Mouse (Mus musculus): ENCODE results near the gene Lrrc25. TPM values are rescaled to one million over a fixed set of nuclear protein-coding genes. Genes with fewer than 3 reads are reported as not detected.

Lrrc25 gene
- polyA plus RNA-seq (2012; fragmentation: generic; extraction: Trizol), result not detected

- H3K27me3 ChIP-seq (ENCODE audit: control insufficient read depth, insufficient read depth, insufficient read length), result no peaks in the 10 kb centered on the region
- H3K79me2 ChIP-seq (ENCODE audit: control insufficient read depth, insufficient read depth), result no peaks in the 10 kb centered on the region
- no peak within 1 kb of the TSS for H3ac ChIP-seq (ENCODE audit: control insufficient read depth, insufficient read length)
- no peak for TF ChIP-seq MYOD1 (IDR thresholded peaks at IDR 0.05; ENCODE audit: control insufficient read depth in 1 of 3, insufficient read length in 2 of 3, low read depth in 2 of 3)
- TF ChIP-seq SRF (IDR thresholded peaks at IDR 0.05; ENCODE audit: control insufficient read depth, insufficient read length, low read depth), result no peak
- no peak for TF ChIP-seq TCF3 (IDR thresholded peaks at IDR 0.05; ENCODE audit: insufficient read length, low read depth)
- TF ChIP-seq E2F4 (IDR thresholded peaks at IDR 0.05; ENCODE audit: insufficient read depth), result no peak
- no peak for TF ChIP-seq POLR2A (IDR thresholded peaks at IDR 0.05; ENCODE audit: insufficient read length, low read depth)
- TF ChIP-seq CEBPB (IDR thresholded peaks at IDR 0.05; ENCODE audit: insufficient read depth, poor library complexity, severe bottlenecking), result no peak
- TF ChIP-seq USF1 (IDR thresholded peaks at IDR 0.05; ENCODE audit: low read depth), result no peak
- no peak for TF ChIP-seq POLR2AphosphoS2 (IDR thresholded peaks at IDR 0.05; ENCODE audit: insufficient read length, low read depth)
- TF ChIP-seq REST (IDR thresholded peaks at IDR 0.05; ENCODE audit: insufficient read depth, insufficient read length), result no peak
- TF ChIP-seq MYOG (IDR thresholded peaks at IDR 0.05; ENCODE audit: control insufficient read depth in 1 of 3, insufficient read depth in 1 of 3, insufficient read length in 2 of 3, low read depth in 2 of 3), result no peak
- no peak within 1 kb of the TSS for H3K4me2 ChIP-seq (ENCODE audit: low read depth)
- no peak within 1 kb of the TSS for H3K4me3 ChIP-seq
- no peaks in the 10 kb centered on the region for H3K36me3 ChIP-seq (ENCODE audit: control insufficient read depth, insufficient read depth)
Observed at GRCm38 (mm10) chr8:70615894-70616293, at the start of gene Lrrc25. Gene Lrrc25 (plus strand): TSS chr8:70616155.

GRCm38 (mm10) chr8:70570360-70570759 lies 45.6 kb upstream of the Lrrc25 start:
- H3K79me2 ChIP-seq (ENCODE audit: control insufficient read depth, insufficient read depth), result peaks cover 7% of the 10 kb centered on the region
- H3K27me3 ChIP-seq (ENCODE audit: control insufficient read depth, insufficient read depth, insufficient read length), result no peaks in the 10 kb centered on the region
- no peak overlapping the region for H3K4me3 ChIP-seq
- no peak overlapping the region for H3K4me2 ChIP-seq (ENCODE audit: low read depth)
- TF ChIP-seq TCF3 (IDR thresholded peaks at IDR 0.05; ENCODE audit: insufficient read length, low read depth) (peak; percentile 22), REST (IDR thresholded peaks at IDR 0.05; ENCODE audit: insufficient read depth, insufficient read length) (no peak), USF1 (IDR thresholded peaks at IDR 0.05; ENCODE audit: low read depth) (no peak), TCF12 (IDR thresholded peaks at IDR 0.05; ENCODE audit: insufficient read depth, poor library complexity, severe bottlenecking) (no peak), POLR2AphosphoS2 (IDR thresholded peaks at IDR 0.05; ENCODE audit: insufficient read length, low read depth) (no peak), MAX (IDR thresholded peaks at IDR 0.05; ENCODE audit: low read depth) (no peak), MYOG (IDR thresholded peaks at IDR 0.05; ENCODE audit: control insufficient read depth in 1 of 3, insufficient read depth in 1 of 3, insufficient read length in 2 of 3, low read depth in 2 of 3) (peak in 2 of 3 experiments; percentile 32 to 35), MYOD1 (IDR thresholded peaks at IDR 0.05; ENCODE audit: control insufficient read depth in 1 of 3, insufficient read length in 2 of 3, low read depth in 2 of 3) (peak in 2 of 3 experiments; percentile 26 to 59), E2F4 (IDR thresholded peaks at IDR 0.05; ENCODE audit: insufficient read depth) (no peak), CEBPB (IDR thresholded peaks at IDR 0.05; ENCODE audit: insufficient read depth, poor library complexity, severe bottlenecking) (no peak), POLR2A (IDR thresholded peaks at IDR 0.05; ENCODE audit: insufficient read length, low read depth) (no peak), SRF (IDR thresholded peaks at IDR 0.05; ENCODE audit: control insufficient read depth, insufficient read length, low read depth) (no peak)
- no peak overlapping the region for H3ac ChIP-seq (ENCODE audit: control insufficient read depth, insufficient read length)
- peaks cover 6% of the 10 kb centered on the region for H3K36me3 ChIP-seq (ENCODE audit: control insufficient read depth, insufficient read depth)

- Histone ChIP-seq H3K36me3 (ENCODE audit: control insufficient read depth, insufficient read depth) (peaks cover 6% of the 10 kb centered on the region), H3K79me2 (ENCODE audit: control insufficient read depth, insufficient read depth) (peaks cover 7% of the 10 kb centered on the region), H3K4me2 (ENCODE audit: low read depth) (no peak overlapping the region), H3ac (ENCODE audit: control insufficient read depth, insufficient read length) (no peak overlapping the region), H3K27me3 (ENCODE audit: control insufficient read depth, insufficient read depth, insufficient read length) (no peaks in the 10 kb centered on the region), H3K4me3 (no peak overlapping the region)
- TF ChIP-seq MYOD1 (IDR thresholded peaks at IDR 0.05; ENCODE audit: control insufficient read depth in 1 of 3, insufficient read length in 2 of 3, low read depth in 2 of 3) (peak in 1 of 3 experiments; percentile 75), SRF (IDR thresholded peaks at IDR 0.05; ENCODE audit: control insufficient read depth, insufficient read length, low read depth) (peak; percentile 24), MYOG (IDR thresholded peaks at IDR 0.05; ENCODE audit: control insufficient read depth in 1 of 3, insufficient read depth in 1 of 3, insufficient read length in 2 of 3, low read depth in 2 of 3) (peak in 2 of 3 experiments; percentile 24 to 58), CEBPB (IDR thresholded peaks at IDR 0.05; ENCODE audit: insufficient read depth, poor library complexity, severe bottlenecking) (no peak)
Observed at GRCm38 (mm10) chr8:70570990-70571389, 45.0 kb upstream of the Lrrc25 start.

- Histone ChIP-seq H3K27me3 (ENCODE audit: control insufficient read depth, insufficient read depth, insufficient read length) (no peaks in the 10 kb centered on the region), H3K79me2 (ENCODE audit: control insufficient read depth, insufficient read depth) (peaks cover 4% of the 10 kb centered on the region), H3K4me3 (no peak overlapping the region), H3ac (ENCODE audit: control insufficient read depth, insufficient read length) (no peak overlapping the region), H3K36me3 (ENCODE audit: control insufficient read depth, insufficient read depth) (peaks cover 6% of the 10 kb centered on the region), H3K4me2 (ENCODE audit: low read depth) (no peak overlapping the region)
- TF ChIP-seq MAX (IDR thresholded peaks at IDR 0.05; ENCODE audit: low read depth), result no peak
- TF ChIP-seq POLR2A (IDR thresholded peaks at IDR 0.05; ENCODE audit: insufficient read length, low read depth), result no peak
- no peak for TF ChIP-seq TCF12 (IDR thresholded peaks at IDR 0.05; ENCODE audit: insufficient read depth, poor library complexity, severe bottlenecking)
- TF ChIP-seq E2F4 (IDR thresholded peaks at IDR 0.05; ENCODE audit: insufficient read depth), result no peak
- TF ChIP-seq USF1 (IDR thresholded peaks at IDR 0.05; ENCODE audit: low read depth), result no peak
- TF ChIP-seq TCF3 (IDR thresholded peaks at IDR 0.05; ENCODE audit: insufficient read length, low read depth), result no peak
- TF ChIP-seq REST (IDR thresholded peaks at IDR 0.05; ENCODE audit: insufficient read depth, insufficient read length), result no peak
- no peak for TF ChIP-seq MYOD1 (IDR thresholded peaks at IDR 0.05; ENCODE audit: control insufficient read depth in 1 of 3, insufficient read length in 2 of 3, low read depth in 2 of 3)
- TF ChIP-seq MYOG (IDR thresholded peaks at IDR 0.05; ENCODE audit: control insufficient read depth in 1 of 3, insufficient read depth in 1 of 3, insufficient read length in 2 of 3, low read depth in 2 of 3), result no peak
- TF ChIP-seq CEBPB (IDR thresholded peaks at IDR 0.05; ENCODE audit: insufficient read depth, poor library complexity, severe bottlenecking), result no peak
- no peak for TF ChIP-seq POLR2AphosphoS2 (IDR thresholded peaks at IDR 0.05; ENCODE audit: insufficient read length, low read depth)
- TF ChIP-seq SRF (IDR thresholded peaks at IDR 0.05; ENCODE audit: control insufficient read depth, insufficient read length, low read depth), result no peak
Observed at GRCm38 (mm10) chr8:70574302-70574701, 41.7 kb upstream of the Lrrc25 start.

DNA sequence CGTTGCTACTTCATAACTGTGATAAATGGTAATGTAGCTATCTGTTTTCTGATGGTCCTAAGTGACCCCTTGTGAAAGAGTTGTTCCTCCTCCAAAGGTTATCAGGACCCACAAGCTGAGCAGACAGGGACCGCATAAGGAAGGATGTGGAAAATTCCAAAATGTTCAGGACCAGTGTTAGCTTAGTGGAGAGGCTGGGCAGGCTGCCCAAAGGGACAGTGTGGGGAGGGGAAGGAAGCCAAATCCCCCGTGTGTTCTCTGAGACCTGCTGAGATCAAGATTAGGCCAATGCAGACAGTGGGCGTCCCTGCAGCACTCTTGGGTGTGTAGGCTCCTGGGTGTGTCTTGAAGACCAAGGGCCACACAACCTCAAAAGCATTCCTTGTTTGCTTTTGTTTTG lies 41.0 kb upstream of the Lrrc25 start:
- Histone ChIP-seq H3K79me2 (ENCODE audit: control insufficient read depth, insufficient read depth) (peaks cover 4% of the 10 kb centered on the region), H3K27me3 (ENCODE audit: control insufficient read depth, insufficient read depth, insufficient read length) (no peaks in the 10 kb centered on the region), H3K36me3 (ENCODE audit: control insufficient read depth, insufficient read depth) (peaks cover 6% of the 10 kb centered on the region), H3K4me3 (no peak overlapping the region), H3K4me2 (ENCODE audit: low read depth) (no peak overlapping the region), H3ac (ENCODE audit: control insufficient read depth, insufficient read length) (no peak overlapping the region)
- TF ChIP-seq TCF3 (IDR thresholded peaks at IDR 0.05; ENCODE audit: insufficient read length, low read depth) (no peak), MAX (IDR thresholded peaks at IDR 0.05; ENCODE audit: low read depth) (no peak), SRF (IDR thresholded peaks at IDR 0.05; ENCODE audit: control insufficient read depth, insufficient read length, low read depth) (no peak)

Measured in myocyte (in vitro differentiated cells).